Mouse (Mus musculus) common myeloid progenitor, adult 5-6 weeks (primary cell): ENCODE data around the gene Nek7. TPM values are rescaled to one million over a fixed set of nuclear protein-coding genes. Genes with fewer than 3 reads are reported as not detected.

Experiments
- ATAC-seq: replicated peaks from 2 replicates; pipeline ENCODE4 v1.8.0; 2016; ENCODE audit warnings: low read depth, mild to moderate bottlenecking, moderate TSS enrichment, inconsistent platforms; ENCODE audit not compliant: poor library complexity, severe bottlenecking
- total RNA-seq: library from RNA; stranded (forward); fragments of 200-1000, 187-1606 nt; gene quantifications from 2 replicates; pipeline ENCODE4 v1.2.3, GENCODE M21; 2017

Nek7 gene
- 27.0 and 30.5 TPM in 2 replicates for total RNA-seq

DNA sequence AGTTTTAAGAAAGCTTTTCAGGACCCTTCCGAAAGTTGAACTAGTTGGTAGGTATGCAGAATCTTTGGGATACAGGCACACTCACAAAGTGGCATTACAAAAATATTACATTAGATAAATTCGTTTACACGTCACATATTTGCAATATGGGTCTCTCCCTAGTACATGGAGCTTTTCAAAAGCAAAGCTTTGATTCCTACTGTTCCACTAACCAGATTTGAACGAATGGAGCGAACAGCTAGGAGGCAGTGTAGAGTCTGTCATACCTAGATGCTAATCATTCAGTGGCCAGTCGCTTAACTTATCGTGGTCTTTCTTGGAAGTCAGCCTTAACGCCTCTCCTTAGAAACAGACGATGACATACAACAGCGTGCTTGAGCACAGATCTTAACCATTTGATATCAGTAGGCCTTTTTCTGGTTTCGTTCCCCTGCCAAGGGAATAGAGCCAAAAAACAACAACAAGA is at the start of gene Nek7:
Gene Nek7 (minus strand): TSS at position 146 of the 466 bp plus-strand sequence.
- ATAC-seq = peak; percentile 36

DNA sequence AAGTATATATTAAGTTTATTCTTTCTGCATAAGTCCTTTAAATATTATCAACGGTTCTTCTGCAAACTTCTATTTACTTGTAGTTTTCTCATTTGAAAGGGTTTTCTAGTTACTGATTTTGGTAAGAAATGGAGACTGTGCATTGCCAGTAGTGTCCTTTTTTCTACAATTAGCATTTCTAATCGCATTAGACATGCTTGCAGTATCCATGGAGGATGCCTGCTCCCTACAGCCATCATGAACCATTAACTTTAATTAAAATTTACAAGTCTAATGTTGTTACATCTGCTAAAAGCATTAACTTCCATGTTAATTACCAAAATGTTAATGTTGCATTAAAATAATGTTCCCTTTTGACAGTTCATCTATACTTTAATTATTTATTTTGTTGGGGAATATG is 42.4 kb upstream of the Nek7 start:
- ATAC-seq = no peak

DNA sequence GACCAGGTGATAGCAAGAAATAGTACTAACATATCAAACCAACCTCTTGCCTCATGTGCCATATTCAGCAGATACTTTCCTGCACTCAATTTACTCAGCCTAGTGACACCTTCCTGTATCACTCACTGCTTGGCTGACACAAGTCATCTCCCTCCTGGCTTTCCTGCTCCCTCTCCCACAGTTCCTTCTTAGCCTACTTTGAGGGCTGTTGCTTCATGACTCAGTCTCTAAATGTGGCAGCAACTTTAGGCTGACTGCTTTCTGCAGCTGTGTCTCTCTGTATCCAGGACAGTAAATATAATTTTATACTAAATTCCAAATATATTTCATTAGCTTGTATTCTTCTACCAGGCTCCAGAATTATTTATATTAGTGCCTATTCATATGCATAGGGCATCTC is 34.3 kb upstream of the Nek7 start:
- ATAC-seq = no peak

DNA sequence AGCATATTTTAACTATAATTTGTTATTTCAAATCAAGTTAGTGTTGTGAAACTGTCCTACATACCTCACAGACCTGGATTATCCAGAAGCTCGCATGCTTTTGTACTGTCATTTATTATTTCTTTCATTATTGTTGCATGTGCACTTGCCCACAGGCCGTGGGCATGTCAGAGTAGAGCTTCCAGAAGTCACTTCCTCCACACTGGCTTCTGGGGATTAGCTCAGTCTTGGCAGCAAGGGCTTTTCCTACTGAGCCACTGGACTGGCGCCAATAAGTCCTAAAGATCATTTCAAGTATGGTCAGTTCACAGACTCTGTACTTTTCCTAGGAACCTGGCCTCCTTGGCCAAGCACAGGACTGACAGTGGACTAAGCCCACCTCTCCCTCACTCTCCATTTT is 25.1 kb upstream of the Nek7 start:
- ATAC-seq = no peak

DNA sequence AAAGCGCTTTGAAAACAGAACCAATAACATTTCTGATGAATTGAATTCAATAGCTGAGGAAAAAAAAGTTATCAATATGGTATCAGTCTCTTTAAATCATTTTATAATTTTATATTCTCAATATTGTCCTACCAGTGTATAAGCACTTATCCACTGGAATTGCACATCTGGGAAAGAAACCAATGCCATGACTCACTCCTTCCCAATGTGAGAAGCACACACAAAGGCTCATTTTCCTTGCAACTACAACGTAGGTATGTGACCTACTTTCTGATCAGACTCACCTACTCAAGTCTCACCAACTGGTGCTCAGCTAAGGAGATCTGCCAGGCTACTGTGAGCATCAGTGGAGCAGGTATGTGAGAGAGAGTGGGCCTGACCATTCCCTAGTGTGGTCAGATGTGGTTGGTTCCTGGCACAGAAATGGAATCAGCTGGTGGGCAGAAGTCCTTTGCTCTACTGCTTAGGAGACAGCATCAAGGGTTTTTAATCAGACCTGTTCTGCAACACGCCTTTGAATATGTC is 23.4 kb upstream of the Nek7 start:
- no peak for ATAC-seq

DNA sequence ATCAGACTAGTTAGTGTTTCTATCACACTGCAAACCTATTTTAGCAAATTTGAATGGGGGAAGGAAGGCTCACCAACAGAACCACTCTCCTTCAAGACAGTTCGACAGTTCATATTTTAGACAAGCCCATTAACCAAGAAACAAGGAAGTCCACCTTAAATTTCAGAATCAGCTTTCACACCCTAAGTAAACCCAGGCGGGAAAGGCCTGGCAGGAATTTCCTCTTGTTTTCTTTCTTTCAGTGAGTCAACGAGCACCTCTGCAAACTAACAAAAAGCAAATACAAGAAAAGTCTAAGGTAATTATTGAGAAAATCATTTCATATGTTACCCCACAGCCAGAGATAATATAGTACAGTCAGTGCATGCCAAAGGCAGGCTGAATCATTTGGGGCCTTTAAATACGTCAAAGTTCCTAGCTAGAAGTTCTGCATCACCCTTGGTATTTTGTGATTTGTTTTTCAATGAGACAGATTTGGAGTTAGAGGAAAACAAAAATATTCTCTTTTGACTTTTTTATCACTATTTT is 21.1 kb upstream of the Nek7 start:
- ATAC-seq = no peak

DNA sequence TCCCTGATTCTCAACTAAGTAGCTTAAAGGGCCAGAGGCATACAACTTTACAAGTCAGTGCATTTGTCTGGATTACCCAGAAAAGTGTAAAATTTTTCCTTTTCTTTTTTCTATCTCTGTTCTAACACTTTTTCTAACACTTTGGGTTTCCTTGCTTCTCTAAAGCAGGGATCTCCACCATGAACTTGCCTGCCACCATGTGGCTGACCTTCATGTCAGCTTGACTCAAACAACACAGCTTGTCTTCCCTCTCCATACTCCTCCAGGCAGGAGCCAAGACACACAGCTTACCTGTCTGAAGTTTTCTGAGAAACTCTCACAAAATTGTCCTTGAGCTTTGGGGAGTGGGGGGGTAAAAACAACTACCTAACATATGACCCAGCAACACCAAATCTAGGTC is 17.9 kb upstream of the Nek7 start:
- no peak for ATAC-seq

DNA sequence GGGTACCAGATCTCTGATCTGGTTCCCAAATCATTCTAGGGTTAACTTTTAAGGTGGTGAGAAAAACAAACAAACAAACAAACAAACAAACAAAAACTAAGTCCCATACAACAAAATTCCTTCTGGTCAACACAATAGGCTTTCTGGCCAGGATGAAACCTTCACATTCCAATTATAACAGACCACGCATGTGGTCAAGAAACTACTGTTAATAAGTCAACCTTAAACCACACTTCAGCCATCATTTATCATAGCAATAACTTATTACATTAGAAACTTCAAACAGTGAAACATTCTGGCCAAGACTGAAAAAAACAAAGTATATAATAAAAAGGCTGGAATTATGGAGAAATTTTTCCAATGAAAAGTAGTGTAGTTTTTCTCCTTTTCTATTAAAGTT is 14.6 kb upstream of the Nek7 start:
- ATAC-seq = no peak

DNA sequence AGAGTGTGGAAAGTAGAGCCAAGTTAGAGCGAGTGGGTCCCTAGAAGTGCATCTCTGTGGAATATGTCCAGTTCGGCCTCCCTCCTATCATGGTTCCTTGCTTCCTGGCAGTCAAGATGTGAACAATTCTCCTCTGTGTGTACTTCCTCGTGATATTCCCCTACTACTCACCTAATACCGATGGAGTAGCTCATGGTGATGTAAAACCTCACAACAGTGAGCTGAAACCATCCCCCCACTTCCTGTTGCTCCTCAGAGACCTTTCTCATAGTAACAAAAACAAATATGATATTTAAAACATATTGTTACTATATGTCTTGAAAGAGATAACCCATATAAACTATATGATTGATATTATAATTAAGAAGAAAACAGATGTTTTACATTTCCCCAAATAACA is 9.0 kb upstream of the Nek7 start:
- ATAC-seq = no peak

DNA sequence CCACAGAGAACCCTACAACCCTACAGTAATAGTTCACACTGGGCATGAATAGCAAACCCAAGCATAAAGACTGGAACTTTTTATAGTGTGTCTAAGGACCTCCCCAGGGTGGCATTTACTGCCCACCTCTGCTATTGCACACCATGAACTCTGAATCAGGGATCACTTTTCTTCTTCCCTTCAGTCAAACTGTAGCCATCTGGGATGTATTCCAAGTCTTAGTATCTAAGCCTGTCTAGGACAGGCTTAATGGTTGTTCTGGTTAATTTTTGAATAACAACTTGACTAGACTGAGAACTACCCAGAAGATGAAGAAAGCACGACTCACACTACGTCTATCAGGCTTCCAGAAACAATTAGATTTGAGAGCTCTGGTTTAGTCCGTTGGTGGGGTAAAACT is 8.5 kb upstream of the Nek7 start:
- ATAC-seq = no peak

DNA sequence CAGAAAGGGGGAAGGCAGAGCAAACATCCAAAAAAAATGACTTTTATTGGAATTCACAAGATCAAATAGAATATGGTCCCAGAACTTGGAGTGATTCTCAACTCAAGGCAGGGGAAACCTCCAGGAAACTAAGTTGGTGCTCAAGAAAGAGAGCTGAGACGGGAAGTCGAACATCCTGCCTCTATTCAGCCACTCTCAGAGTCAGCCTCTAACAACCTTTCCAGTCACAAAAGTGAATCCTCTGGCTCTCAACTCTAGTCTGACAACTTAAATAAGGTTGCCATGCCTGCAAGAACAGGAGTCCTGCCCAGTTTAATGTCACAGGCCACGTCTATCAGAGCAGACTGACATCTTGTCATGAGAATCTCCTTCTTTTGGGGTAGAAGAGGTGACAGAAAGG is 7.9 kb upstream of the Nek7 start:
- ATAC-seq = no peak

DNA sequence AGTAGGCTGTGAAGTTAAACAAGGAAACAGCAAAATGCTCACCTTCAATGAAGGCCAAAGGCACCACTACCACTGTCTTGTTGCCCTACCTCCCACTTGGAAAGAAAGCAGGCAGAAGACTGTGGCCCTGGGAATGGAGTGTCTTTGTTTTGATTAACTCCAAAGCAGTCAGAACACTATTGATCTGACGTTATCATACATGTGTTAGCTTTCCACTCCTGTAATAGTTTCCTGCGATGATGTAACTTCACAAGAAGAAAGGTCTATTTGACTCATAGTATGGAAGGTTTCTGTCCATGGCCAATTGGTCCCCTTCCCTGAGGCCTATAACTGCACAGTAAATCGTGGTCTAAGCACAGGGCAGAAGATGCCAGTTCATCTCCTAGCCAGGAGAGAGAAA is 6.3 kb upstream of the Nek7 start:
- ATAC-seq = no peak

DNA sequence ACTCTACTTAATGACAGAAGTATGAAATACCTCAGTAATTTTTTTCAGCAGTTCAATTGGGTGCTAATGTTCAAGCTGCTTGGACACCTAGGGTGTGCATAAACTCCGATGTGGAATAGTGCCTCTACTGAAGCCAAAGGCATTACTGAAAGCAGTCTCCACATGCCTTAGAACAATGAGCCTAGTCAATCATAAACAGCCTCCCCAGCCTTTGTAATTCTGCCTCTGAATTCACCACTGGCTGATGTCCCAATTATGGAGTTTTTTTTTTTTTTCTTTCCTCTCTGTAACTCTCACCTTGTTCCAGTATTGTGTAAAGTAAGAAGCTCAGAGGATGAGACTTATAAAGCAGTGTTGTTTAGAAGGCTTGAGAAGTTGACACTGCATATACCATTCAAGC is 3.9 kb upstream of the Nek7 start:
- ATAC-seq = no peak

DNA sequence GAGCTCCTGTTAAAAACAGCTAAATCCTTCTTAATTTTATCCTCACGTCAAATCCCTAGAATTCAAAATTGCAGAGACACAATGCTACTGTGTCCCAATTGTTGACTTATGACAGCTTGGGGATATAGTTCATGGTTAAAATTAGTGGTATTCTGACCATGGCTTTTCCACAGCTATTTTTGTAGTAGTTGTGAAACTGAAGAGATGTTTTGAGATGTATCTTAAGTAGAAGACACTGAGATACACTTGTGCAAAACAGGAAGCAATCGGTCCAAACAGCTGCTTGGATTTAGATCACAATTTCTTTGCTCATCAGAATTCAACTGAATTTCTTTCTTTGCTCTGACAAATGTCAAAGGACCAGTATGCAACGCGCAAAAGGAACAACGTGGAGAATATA is 2.9 kb upstream of the Nek7 start:
- ATAC-seq = no peak

DNA sequence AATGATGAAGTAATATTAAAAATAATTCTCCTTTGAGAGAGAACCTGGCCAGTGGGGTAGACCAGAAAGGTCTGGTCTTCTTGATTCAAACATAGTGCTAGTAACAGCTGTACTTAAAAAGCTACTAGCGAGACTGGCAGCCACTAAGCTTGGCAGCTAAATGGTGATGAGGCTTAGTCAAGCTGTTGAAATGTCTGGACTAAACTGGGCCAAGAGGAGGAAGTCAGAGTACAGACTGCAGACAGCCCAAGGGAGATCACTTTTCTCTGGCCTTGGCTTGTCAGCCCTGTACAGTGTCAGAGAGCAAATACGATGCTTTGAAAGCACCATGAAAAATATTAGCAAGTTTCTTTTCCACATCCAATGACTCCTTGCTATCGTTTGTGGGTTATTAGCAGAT is 2.5 kb upstream of the Nek7 start:
- no peak for ATAC-seq

DNA sequence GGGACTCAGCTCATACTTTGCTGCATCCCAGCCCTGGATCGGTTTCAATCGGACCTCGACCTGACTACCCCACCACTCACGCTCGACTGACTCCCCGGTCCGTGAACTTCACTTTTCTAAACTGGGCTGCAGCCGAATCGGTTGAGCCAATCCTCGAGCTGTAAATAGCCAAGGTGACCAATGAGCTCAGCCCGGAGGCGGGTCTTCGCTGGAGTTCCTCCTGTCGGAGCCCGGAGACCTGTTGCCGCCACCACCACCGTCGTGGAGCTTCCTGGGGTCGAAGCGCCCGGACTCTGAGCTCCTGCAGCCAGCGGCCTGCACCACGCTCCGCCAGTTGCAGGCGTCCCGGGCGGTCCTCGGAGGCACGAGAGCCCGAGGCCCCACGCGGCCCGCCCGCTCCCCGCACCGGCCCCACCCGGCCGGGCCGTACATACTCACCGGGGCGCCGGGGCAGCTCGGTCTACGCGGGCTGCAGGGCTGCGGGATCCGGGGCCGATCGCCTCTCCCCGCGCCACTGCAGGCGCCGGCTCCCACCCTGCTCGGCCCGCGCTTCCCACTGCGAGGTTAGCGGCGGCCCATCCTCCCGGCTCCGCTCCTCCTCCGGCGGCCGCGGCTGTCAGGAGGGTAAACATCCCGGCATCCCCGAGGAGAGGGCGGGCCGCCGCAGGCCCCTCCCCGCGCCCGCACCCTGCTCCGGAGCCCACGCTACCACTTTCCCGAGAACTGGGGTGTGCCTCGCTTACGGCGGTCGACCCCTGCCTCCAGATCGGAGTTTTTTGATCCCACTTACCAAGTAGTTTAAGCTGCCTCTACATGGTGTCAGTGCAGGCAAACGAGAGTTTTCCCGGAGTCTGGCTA is 598 bp downstream of the Nek7 start:
- peak; percentile 80 for ATAC-seq

DNA sequence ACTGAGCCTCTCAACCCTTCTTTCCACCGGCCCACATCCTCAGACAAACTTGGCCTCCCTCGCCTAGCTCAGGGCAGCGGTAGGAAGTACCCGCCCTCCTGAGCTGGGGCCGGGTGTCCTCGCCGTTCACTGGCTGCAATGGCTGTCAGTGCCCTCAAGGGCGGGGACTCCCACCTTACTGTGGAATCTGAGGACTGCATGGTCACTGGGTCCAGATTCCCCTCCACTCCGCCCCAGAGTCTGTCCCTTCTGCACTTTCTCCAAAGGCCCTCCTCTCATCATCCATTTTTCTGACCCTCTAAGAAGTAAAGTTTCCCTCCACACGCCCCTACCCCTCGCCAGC is 2.0 kb downstream of the Nek7 start:
- peak; percentile 78 for ATAC-seq

DNA sequence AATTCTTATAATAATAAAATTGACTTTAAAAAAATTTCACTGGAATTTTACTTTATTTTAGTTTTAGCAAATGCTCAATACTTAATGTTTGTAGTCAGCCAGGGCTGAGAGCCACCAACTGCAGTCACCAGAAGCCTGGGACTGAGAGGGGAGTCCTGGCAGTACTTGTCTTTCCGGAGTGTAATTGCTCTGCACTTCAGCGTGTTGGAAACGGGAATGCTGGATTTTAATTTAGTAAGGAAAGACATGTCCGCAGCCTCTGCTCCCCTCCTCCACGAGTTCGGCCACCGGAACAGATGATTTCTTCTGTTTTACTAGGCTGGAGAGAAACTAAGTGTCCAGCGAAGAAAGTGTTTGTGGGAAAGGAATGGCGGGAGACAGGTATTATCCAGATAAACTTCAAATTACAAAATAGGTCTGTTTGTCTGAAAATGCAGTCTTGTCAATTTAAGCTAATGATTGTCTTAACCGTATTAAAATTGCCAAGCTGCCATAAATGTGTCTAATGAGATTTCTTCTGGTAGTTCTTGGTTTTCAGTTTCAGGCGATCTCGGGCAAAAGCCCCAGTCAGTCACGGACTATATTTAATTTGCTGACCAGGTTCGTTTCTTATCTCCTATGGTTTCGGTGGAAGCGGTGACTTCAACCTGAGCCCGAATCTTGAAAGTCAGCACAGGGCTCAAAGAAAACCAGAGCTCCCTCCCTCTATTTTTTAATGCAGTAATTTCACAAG is 2.5 kb downstream of the Nek7 start:
- no peak for ATAC-seq

DNA sequence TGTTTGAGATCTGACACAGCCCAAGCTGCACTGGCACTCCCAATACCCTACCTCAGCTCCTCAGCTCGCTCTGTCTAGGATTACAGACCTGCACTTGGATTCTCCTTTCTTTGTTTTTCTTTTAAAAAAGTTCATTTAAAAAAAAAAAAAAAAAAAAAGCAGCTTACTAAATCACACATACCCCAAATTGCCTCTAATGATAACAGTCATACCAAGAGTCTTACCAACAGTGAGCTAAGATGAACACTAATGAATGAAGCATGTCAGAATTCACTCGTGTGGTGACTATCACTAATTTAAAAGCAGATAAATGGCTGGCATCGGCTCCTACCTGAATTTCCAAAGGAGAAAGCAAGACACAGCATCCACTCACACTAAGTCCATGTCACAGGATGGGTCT is 4.6 kb downstream of the Nek7 start:
- ATAC-seq = no peak

DNA sequence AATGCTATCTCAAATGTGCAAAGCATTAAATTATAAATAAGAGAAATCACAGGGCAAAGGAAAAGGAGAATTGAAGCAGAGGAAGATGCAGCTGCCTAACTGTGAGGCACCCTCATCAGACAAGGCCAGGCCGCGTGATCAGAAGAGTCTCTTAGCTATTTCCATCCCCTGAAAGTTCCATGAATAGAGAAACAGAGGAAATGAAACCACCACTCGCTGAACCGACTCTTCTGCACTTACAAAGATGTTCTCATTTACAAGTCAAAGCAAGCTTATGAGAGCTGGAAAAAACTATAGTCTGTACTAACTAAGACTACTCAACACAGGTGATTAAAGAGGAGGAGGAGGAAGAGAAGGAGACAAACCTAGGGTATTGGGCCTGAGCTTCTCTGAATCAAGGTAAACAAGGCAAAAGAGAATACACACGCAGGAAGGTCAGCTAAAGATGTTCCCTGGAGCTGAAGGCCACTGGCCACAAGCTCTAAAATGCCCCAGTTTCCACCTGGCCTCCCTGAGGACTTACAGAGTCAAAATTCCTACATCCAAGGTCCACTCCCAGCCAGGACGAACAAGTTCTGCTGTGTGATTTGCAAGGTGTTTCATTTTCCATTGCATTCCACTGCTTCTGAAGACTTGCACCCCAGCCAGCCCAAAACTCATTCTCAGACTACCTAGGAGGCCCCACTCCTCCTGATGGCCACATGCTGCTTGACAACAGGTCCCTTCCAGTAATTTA is 5.2 kb downstream of the Nek7 start:
- peak; percentile 22 for ATAC-seq

DNA sequence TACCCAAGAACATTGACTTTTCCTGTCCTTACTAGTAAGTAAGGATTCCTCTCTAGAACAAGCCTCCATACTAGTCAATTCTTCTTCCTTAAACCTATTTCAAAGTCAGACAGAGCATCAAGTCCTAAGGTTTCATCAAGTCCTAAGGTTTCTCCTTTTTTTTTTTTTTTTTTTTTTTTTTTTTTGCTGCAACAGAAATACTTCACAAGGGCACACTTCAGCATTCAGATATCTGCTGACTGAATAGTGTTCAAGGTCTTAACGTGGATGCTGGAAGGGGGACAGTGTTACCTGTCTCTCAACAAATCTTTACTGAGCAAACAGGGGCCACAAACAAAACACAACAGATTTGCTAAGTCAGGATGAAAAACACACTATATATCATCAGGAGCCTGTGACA is 7.8 kb downstream of the Nek7 start:
- ATAC-seq = no peak
